Mouse (Mus musculus) kidney, postnatal 36 days (tissue): ENCODE measurements around the gene Lztr1.
"Not testable (repeated sequence)": the region's sequence is repeated elsewhere in the genome, so short reads cannot be mapped to it uniquely, and the experiment has no call there.

Experiments
- DNase-seq, 2 experiments: peaks; one replicate each; pipeline ENCODE4 v3.0.0; 2021 to 2022; ENCODE audit warnings: mixed read lengths in 2 of 2

Lztr1 gene

DNA sequence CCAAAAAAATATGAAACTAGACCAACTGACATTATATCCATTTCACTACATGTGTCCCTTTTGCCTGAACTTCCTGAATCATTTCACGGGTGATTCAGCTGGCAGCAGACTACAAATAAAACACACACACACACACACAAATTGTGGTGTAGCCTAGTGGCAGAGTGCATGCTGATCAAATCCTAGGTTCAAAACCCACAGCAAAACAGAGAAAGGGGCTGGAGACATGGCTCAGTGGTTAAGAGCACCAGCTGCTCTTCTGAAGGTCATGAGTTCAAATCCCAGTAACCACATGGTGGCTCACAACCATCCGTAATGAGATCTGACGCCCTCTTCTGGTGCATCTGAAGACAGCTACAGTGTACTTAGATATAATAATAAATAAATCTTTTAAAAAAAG is 457 bp upstream of the Lztr1 start:
- DNase-seq = not testable (repeated sequence)

DNA sequence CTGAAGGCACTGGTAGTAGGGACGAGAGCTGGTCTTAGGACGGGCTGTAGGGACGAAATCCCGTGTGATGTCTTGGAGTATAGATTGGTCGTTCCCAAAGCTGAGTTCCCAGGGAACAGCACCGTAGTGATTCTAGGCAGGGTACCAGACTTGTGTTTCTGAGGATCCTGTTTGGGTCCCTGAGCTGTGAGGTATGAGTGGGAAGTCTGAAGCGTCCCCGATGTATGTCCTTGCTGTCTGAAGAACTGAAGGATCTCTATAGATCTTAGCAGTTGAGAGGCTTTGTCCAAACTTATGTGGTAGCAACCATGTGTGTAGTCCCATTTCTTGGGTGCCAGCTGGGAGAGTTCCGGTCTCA is 731 bp downstream of the Lztr1 start:
- DNase-seq = no peak

DNA sequence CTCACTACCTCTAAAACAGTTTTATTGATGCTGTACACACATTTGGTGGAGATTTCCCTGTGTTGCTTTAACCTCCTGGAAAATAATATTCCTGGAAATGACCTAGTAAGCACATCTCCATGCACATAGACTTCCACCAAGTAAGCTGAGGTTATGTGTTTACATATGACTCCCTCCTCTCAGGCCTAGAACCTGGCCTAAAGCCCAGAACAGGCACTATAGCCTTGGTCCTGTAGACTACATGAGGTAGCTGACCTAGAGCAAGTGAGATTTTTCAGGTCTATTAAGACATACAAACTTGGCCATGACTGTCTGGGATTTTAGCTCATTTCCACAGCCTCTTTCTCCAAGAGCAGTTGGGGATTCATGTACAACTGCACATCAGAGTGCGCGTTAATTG is 1.7 kb downstream of the Lztr1 start:
- no peak for DNase-seq

DNA sequence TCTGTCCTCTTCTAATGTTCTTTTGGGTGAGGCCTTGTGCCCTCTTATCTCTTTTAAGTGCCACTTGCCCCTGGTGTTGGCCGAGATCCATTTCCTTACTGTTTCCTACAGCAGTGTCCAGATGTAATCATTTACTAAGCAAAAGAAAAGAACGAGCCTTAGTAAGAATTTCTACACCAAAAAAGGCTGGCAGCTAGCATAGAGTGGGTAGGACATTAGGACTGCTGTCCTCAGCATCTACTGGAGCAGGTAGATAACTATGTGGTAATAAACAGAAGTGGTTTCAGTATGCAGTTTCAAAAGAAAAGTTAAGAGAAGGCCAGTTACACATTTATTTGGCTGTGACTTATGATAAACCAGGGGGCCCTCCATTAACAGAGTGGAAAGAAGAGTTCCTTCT is 2.2 kb downstream of the Lztr1 start:
- DNase-seq = peak; percentile 37 to 60

DNA sequence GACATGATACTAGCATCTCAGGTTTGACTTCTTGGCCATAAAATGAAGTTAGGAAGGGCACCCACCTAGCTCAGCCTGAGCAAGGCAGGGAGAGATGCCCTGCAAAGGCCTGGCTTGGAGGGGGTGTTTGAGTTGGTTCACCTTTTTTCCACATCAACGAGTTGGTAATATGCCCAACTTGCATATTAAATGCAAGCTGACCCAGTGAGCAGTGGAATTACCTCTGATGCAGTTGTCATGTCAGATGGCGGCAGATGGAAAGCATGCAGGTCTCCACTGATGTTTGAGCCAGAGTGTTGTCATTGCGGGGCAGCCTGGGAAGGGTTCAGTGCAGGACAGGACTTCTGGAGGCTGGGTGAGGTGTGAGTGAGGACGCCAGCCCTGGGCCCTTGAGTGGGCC is 2.9 kb downstream of the Lztr1 start:
- peak in 1 of 2 experiments; percentile 19 for DNase-seq

DNA sequence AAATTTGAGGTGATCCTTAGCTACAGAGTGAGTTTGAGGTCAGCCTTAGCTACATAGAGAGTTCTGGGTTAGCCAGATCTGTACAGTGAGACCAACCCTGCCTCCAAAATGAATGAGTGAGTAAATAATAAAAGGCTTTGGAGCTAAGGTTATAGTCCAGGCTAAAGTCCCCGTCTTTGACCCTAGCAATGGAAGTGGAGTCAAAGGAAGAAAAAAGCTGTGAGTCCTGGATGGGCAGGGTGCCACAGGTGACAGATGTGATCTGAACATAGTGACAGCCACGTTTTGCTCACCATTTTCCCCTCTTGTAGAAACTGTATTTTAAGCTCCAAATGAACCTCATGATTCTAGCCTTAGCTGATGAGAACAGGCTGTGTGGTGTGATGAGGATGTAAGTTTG is 10.4 kb downstream of the Lztr1 start:
- peak in 1 of 2 experiments; percentile 51 for DNase-seq

DNA sequence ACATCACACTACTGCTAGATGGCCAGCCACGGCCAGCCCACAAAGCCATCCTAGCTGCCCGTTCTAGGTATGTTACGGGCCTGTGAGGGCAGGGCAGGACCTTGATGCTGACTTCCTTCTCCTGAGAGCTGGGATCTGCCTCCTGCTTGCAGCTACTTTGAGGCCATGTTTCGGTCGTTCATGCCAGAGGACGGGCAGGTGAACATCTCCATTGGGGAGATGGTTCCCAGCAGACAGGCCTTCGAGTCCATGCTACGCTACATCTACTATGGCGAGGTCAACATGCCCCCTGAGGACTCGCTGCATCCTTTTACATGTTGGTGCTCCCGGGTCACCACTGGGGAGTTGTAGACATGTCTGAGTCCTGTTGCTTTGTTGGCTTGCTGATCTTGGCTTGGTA is 15.7 kb downstream of the Lztr1 start:
- DNase-seq = no peak

DNA sequence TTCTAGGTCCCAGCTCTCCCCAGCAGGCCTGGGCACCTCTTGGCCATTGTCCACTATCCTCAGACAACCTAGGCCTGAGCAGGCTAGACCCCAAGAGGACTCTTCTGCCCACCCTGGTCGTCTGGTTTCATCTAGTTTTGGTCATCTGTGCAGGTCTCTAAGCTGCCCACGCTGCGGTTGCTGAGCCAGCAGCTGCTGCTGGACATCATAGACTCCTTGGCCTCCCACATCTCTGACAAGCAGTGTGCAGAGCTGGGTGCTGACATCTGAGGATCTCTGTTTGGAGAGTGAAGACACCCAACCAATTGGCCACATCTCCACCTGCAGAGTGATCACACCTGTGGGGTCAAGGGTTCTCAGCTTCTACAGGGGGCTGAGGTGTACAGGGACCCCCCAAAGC is 17.0 kb downstream of the Lztr1 start:
- no peak for DNase-seq

DNA sequence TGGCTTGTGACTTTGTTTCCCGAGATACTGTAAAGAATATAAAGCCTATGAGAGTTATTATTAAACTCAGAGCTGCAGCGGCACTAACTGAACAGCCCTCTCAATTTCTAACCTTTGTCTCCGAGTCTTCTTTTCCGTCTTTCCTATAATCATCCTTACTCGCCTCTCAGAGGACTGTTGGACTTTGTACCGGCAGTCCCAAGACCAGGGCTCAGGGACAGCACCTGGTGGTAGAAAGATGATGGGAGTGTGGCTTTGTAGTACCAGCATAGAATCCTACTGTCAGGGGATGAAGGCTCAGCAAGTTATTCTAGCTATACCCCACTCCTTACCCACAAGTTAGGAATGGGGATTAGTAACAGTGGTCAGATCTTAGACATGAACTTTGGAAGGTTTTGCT is 17.7 kb downstream of the Lztr1 start:
- DNase-seq = peak; percentile 51 to 73

DNA sequence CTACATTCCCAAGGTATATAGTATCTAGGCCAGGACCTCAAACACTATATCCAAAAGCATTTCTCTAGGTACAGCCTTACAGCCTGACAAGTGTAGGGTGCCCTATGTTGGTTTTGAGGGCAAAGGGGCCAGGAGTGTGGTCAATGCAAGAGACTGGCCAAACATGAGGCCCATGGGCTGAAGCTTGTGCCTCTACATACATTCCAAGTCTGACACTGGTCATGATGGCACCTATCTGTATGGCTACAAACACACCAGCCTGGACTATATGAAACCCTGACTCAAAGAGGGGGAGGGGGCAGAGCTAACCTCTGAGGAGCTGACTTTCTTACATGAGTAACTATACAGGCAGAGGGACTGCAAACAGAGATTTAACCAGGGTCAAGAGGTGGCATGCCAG is 19.1 kb downstream of the Lztr1 start:
- no peak for DNase-seq

DNA sequence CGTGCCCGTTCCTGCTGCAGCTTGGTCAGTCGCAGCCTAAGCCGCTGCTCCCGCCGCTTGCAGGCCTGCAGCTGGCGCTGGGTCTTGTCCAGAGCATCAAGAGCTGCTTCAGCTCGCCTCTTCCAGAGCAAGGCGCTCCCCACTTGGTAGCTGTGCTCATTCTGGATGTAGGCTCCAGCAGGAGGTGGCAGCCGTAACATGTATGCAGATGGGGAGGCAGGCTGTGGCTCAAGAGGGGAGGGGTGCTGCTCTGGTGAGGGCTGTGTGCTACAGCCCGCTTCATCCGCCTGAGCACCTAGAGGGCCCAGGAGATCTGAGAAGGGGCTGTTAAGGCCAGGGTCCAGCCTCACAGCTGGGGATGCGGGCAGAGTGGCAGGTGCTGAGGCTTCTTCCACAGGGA is 19.8 kb downstream of the Lztr1 start:
- no peak for DNase-seq

DNA sequence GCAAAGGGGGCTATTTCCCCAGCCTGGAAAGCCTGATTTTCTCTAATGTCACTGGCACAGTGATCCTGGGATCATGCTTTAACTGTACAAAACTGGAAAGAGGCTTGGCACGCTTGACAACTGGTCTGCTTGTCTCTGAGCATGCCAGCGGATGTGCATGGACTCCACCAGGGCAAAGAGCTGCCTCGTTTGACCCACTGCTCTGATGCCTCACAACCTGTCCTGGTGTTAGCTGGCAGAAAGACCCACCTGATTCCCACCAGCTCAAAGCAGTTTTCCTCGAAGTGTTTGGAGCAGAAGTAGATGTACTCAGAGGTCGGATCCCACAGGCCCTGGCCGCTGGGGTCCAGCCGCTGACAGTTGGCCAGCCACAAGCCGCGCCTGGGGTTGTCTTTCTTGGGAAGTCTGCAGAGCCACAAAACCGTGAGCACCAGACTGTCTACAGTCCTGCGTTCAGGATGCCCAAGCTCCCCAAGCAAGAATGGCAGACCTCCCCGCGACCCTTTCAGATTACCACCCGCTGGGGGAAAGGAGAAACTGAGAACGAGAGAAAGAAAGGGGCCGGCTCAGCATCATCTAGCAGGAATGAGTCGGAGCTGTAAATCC is 21.6 kb downstream of the Lztr1 start:
- DNase-seq = peak in 1 of 2 experiments; percentile 42

DNA sequence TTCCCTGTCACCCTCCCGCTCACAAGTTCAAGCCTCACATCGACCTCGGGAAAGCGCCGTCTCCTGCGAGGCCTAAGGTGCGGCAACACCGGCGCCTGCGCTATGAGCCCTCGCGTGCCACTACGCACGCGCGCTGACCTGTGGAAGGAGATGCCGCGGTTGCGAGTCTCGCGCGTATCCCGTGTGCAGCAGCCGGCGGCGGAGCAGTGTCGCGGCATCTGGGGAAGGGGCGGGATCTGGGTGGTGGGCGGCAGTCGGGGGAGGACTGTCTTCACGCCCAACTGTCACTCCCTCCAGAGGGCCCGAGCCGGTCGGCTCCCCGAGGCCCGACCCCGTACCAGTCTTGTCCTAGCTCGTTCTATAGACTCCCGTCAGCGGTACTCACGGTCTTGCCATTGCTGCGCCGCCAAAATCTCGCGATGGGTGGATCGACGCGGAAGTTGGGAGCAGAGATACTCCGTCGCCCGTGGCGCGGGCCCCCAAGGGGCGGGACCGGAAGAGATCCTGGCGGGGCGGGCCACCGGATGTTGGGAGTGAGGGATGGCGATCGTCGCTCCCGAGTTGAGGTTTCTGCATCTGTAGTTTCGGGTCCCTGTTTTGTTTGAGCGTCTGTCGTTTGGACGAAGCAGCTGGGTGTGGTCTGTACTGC is 22.3 kb downstream of the Lztr1 start, which contains the start of gene Thap7:
Thap7 (minus strand) TSS at position 497 of the 649 bp plus-strand sequence.
- peak; percentile 97 to 99 for DNase-seq

DNA sequence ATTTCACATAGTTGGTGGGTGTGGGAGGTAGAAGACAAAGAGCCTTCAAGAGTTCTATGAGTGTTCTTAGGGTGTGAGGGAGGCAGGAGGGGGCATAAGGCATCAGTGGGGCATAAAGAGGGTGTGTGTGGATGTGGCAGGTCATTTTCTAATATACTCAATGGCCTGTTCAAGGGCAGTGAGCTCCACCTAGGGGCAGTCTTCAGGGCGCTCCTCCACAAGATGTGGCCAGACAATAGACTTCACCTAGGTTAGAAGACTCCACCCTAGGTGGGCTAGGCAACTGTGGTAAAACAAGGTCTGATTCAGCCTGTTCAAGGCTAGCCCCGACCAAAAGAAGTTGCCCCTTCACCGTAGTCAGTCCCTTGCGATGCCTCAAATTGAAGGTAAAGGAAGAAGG is 23.8 kb downstream of the Lztr1 start:
- peak; percentile 53 to 72 for DNase-seq

DNA sequence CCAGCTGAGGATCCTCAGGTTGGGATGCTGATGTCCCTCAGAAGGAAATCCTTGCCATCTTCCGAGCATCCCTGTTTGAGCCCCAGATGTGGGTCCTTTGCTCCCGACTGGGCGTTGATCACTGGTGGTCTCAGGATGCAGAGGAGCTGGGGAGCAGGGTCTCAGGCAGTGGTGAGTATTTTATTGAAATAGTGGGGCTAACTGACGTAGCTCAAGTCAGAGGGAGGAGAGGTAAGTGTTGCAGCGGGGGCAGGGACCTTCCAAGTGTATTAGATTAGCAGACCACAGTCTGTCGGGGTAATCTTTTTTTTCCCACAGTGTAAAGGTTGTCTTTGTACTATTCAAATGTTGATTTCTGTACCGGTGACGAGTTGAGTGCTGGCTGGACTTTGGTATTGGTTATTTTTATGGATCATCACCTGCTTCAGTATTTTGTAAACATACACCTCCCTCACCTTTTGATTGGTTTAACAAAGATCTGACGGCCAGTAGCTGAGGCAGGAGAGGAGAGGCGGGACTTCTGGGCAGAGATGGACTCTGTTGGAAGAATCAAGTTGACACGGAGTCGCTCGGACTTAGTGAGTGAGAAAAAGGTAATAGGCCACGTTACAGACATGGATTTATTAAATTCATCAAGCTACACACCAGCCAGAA is 24.3 kb downstream of the Lztr1 start:
- DNase-seq = no peak

DNA sequence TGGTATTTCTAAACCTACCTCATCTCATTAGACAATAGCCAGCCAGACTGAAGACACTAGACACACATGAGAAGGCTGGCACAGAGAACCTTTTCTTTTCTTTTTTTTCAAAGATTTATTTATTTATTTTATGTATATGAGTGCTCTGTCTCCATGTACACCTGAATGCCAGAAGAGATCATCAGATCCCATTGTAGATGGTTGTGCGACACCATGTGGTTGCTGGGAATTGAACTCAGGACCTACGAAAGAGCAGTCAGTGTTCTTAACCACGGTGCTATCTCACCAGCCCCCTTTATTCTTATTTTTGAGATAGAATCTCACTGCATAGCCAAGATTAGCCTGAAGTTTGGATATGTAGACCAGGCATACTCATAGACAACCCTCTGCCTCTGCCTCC is 28.1 kb downstream of the Lztr1 start:
- DNase-seq = peak in 1 of 2 experiments; percentile 49

DNA sequence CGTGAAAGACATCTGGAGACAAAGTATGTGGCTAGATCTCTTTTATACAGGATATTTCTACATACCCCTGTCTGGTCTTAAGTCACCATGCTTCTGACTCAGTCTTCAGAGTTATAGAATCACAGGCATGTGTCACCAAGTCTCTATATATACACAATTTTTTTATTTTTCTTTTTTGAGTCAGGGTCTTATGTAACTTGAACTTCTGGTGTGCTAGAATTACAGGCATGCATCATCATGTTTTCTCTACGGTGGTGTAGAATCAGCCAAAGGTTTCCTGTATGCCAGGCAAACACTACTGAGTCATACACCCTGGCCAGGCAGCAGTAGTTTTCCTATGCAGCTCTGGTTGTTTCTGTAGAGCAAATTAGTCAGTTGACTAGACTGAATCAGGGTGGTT is 34.1 kb downstream of the Lztr1 start:
- DNase-seq = no peak

DNA sequence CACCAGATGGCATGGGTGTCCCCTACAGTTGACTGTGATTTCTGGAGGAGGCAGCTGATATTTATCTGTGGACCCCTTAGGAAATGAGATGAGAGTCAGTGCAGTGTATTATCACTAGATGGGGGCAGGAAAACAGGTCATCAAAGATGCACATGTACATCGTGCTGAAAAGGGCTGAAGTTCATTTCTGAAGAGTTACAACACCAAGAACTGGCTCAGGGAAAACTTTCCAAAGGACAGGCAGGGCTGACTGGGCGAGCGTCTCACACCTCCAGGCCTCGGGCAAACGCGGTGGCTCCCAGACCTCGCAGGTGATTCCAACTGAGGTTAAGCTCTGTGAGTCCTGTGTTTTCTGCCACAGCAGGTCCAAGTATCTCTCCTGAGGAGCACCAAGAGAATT is 44.3 kb downstream of the Lztr1 start:
- DNase-seq = no peak

DNA sequence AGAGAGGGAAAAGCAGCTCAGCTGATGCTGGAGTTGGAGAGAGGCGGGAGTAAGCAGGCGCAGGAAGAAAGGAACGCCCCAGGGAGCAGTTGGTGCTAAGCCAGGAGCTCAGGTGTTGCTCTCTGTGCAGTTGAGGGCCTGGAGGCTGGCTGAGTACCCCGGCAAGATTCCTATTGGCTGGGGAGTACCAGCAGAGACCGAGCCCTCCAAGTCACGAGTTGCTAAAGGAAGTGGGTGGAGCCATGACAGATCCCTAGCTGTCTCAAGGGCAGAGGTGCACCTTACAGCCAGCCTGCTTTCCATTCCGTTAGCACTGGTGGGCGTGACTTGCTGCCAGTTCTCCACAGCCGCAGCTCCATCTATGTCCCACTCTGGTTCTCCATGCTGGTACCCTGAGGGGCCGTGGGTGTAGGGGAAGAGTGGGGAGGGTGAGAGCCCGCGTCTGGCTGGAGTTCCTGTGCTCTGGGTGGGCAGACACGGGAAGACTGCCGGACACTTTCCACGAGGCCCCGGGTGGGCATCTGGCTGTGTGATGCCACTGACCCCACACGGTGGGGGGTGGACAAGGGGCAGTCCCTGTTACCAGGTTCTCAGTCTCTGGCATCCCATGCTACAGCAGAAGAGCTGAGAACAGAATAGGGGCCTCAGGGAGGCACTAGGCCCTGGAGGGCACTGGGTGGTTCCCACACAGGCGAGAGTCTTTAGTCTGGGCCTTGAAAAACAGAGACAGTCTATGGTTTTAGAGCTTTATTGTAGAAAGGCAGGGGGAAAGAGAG is 45.6 kb downstream of the Lztr1 start:
- peak; percentile 81 to 87 for DNase-seq

DNA sequence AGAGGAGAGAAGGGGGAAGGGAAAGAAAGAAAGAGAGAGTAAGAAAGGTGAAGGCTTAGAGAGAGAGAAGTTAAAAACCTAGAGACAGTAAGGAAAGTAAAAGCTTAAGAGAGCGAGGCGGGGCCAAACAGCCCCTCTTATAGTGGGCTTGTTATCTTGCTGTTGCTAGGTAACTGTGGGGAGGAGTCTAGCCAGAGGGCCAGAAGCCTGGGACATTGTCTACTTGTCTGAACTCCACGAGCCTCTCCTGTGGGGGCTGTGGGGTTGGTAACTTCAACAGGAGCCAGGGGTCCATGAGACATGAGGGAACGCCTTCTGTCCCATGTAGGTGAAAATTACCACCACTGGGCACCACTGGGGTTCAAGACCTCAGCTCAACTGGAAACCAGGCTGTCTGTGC is 46.2 kb downstream of the Lztr1 start:
- DNase-seq = not testable (repeated sequence)

DNA sequence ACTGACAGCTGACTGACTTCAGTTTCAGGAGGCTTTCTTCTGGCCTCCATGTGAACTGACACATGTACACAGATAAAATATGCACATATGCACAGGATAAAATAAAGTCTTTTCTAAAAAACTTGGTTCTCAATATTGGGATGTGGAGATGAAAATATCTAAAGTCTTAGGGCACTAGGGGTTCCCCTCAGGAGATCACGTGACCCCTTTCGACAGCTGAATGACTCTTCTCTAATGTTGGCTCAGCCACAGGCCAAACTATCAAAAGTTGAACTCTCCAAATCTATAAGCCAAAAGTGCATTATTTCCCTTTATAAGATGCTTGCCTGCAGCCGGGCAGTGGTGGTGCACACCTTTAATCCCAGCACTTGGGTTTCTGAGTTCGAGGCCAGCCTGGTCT is 47.7 kb downstream of the Lztr1 start:
- DNase-seq = no peak

DNA sequence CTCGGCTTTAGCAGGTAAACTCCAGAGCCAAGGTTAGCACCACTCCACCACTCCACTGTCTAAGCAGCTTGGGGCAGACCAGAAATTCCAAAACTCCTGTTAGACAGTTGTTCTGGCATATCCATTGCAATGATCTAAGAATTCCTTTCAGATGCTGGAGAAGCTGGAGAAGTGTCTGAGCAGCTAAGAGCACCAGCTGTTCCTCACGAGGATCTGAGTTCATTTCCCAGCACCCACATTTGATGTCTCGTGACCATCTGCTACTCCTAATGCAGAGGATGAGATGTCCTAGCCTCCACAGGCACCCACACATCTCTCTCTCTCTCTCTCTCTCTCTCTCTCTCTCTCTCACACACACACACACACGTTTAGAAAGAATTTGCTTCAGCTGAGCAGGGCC is 48.4 kb downstream of the Lztr1 start:
- DNase-seq = no peak

DNA sequence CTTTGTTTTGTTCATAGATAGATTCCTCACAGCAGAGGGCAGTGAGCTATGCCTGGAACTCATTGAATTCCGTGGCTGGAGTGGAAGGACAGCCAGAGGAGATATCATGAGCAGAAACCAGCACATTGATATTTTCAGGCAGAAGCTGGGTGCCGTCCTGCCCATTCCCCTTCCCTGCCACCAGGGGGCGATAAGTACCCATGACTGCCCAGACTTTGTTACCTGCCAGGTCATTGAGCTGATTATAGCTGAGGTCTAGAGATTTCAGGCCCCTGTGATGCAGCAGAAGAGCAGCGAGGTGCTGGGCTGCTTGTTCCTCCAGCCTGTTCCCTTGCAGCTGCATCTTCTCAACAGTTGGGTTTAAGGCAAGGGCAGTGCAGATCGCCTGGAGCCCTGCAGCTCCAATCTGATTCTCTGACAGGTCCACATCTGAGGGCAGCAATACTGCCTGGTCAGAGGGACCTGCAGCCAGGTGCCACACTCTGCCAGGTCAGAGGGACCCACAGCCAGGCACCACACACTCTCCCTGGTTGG is 49.5 kb downstream of the Lztr1 start:
- peak; percentile 55 to 79 for DNase-seq
